Mouse (Mus musculus) stomach, embryonic 14.5 days (tissue): ENCODE results near the gene Sgcd. TPM values are rescaled to one million over a fixed set of nuclear protein-coding genes. Genes with fewer than 3 reads are reported as not detected.
"Not testable (repeated sequence)": the region's sequence is repeated elsewhere in the genome, so short reads cannot be mapped to it uniquely, and the experiment has no call there.

Experiments
- ATAC-seq: fragments of 200-750 bp; cut with Nextera tagmentation; 2 replicates; pipeline ENCODE4 v1.8.0; 2017; ENCODE audit warnings: low read depth, moderate TSS enrichment; ENCODE audit not compliant: insufficient number of reproducible peaks, insufficient read depth, low FRiP score
- H3K27ac ChIP-seq: fragments of 300-500 bp; sonication (generic); 2 replicates; pipeline ENCODE4 v1.5.1; 2014; ENCODE audit warnings: mild to moderate bottlenecking, low read length, moderate library complexity, mixed read lengths
- H3K27me3 ChIP-seq: fragments of 300-500 bp; sonication (generic); 2 replicates; pipeline ENCODE4 v1.6.1; 2014; ENCODE audit warnings: low read length, control low read depth, mixed read lengths; ENCODE audit not compliant: control insufficient read depth, insufficient read depth
- H3K36me3 ChIP-seq: fragments of 300-500 bp; sonication (generic); 2 replicates; pipeline ENCODE4 v1.6.1; 2014; ENCODE audit warnings: mild to moderate bottlenecking, control low read depth, low read length, moderate library complexity, mixed read lengths; ENCODE audit not compliant: control insufficient read depth, insufficient read depth
- H3K4me1 ChIP-seq: fragments of 300-500 bp; sonication (generic); 2 replicates; pipeline ENCODE4 v1.6.1; 2014; ENCODE audit warnings: low read length, control low read depth, mixed read lengths; ENCODE audit not compliant: control insufficient read depth, insufficient read depth
- H3K4me2 ChIP-seq: fragments of 300-500 bp; sonication (generic); replicated peaks from 2 replicates; pipeline ENCODE4 v1.6.1; 2014; ENCODE audit warnings: low read depth, low read length, control low read depth
- H3K4me3 ChIP-seq: fragments of 300-500 bp; sonication (generic); 2 replicates; pipeline ENCODE4 v1.5.1; 2014; ENCODE audit warnings: low read depth, low read length, control low read depth
- H3K9ac ChIP-seq: fragments of 300-500 bp; sonication (generic); replicated peaks from 2 replicates; pipeline ENCODE4 v1.6.1; 2014; ENCODE audit warnings: low read depth, mild to moderate bottlenecking, control low read depth, low read length, moderate library complexity, mixed read lengths
- H3K9me3 ChIP-seq: fragments of 300-500 bp; sonication (generic); 2 replicates; pipeline ENCODE4 v1.6.1; 2016; ENCODE audit warnings: low read depth, low read length, control low read depth; ENCODE audit not compliant: control insufficient read depth
- WGBS: fragments of 180-500 bp; shearing (Covaris S2); extraction: QIAGEN DNeasy Blood & Tissue Kit; methylation state at CpG from one replicate; pipeline ENCODE4 v1.1.7; 2014; 5-methylcytosine and 5-hydroxymethylcytosine counted together
- polyA plus RNA-seq: library from polyadenylated mRNA; unstranded; fragments of >200 nt; fragmentation: Nextera tagmentation; extraction: Ambion mirVana; gene quantifications from 2 replicates; pipeline ENCODE4 v1.2.1, GENCODE M21; 2014

Sgcd gene
- polyA plus RNA-seq, 1 experiment from 2014 or later = 8.9 TPM

GRCm38 (mm10) chr11:47460700-47461099, 528.1 kb downstream of the Sgcd start:
- not testable (repeated sequence) for H3K36me3 ChIP-seq, H3K9ac ChIP-seq, H3K9me3 ChIP-seq, ATAC-seq, H3K4me3 ChIP-seq, H3K27me3 ChIP-seq, H3K4me2 ChIP-seq, H3K27ac ChIP-seq, H3K4me1 ChIP-seq

- no peak overlapping the region for H3K27ac ChIP-seq
- no peak overlapping the region for H3K4me2 ChIP-seq
- no peaks in the 10 kb centered on the region for H3K4me1 ChIP-seq
- no peak for ATAC-seq
- no peaks in the 10 kb centered on the region for H3K27me3 ChIP-seq
- no peak overlapping the region for H3K4me3 ChIP-seq
- no peak overlapping the region for H3K9ac ChIP-seq
- no peaks in the 10 kb centered on the region for H3K36me3 ChIP-seq
- WGBS = 74% methylated on average over 2 of the region's 2 CpGs
- no peaks in the 10 kb centered on the region for H3K9me3 ChIP-seq
These were observed 528.6 kb downstream of the Sgcd start for GRCm38 (mm10) chr11:47460149-47460548.

- H3K4me3 ChIP-seq = no peak overlapping the region
- H3K4me2 ChIP-seq = no peak overlapping the region
- H3K9ac ChIP-seq = no peak overlapping the region
- no peaks in the 10 kb centered on the region for H3K36me3 ChIP-seq
- 68% methylated on average over 3 of the region's 3 CpGs for WGBS
- H3K27ac ChIP-seq = no peak overlapping the region
- no peak for ATAC-seq
- H3K27me3 ChIP-seq = no peaks in the 10 kb centered on the region
- no peaks in the 10 kb centered on the region for H3K4me1 ChIP-seq
- no peaks in the 10 kb centered on the region for H3K9me3 ChIP-seq
These were observed 529.6 kb downstream of the Sgcd start for GRCm38 (mm10) chr11:47459214-47459613.

GRCm38 (mm10) chr11:47447790-47448189, 541.0 kb downstream of the Sgcd start:
- Histone ChIP-seq H3K36me3 (no peaks in the 10 kb centered on the region), H3K9ac (no peak overlapping the region), H3K4me2 (no peak overlapping the region), H3K27ac (no peak overlapping the region), H3K4me1 (no peaks in the 10 kb centered on the region), H3K9me3 (no peaks in the 10 kb centered on the region), H3K4me3 (no peak overlapping the region), H3K27me3 (no peaks in the 10 kb centered on the region)
- no peak for ATAC-seq
- WGBS = 63% methylated on average over 2 of the region's 2 CpGs

GRCm38 (mm10) chr11:47446337-47446736, 542.4 kb downstream of the Sgcd start:
- H3K27me3 ChIP-seq = no peaks in the 10 kb centered on the region
- no peak for ATAC-seq
- no peak overlapping the region for H3K9ac ChIP-seq
- peaks cover 3% of the 10 kb centered on the region; the same call in 1 of the 2 replicates for H3K4me1 ChIP-seq
- no peak overlapping the region for H3K27ac ChIP-seq
- H3K4me2 ChIP-seq = no peak overlapping the region
- H3K9me3 ChIP-seq = no peaks in the 10 kb centered on the region
- WGBS = 88% methylated on average over 3 of the region's 3 CpGs
- no peak overlapping the region for H3K4me3 ChIP-seq
- H3K36me3 ChIP-seq = no peaks in the 10 kb centered on the region

GRCm38 (mm10) chr11:47445683-47446082, 543.1 kb downstream of the Sgcd start:
- H3K4me2 ChIP-seq = no peak overlapping the region
- H3K4me1 ChIP-seq = peaks cover 3% of the 10 kb centered on the region; the same call in 1 of the 2 replicates
- 63% methylated on average over 2 of the region's 2 CpGs for WGBS
- no peak for ATAC-seq
- H3K36me3 ChIP-seq = no peaks in the 10 kb centered on the region
- H3K9me3 ChIP-seq = no peaks in the 10 kb centered on the region
- no peak overlapping the region for H3K9ac ChIP-seq
- no peak overlapping the region for H3K27ac ChIP-seq
- no peak overlapping the region for H3K4me3 ChIP-seq
- no peaks in the 10 kb centered on the region for H3K27me3 ChIP-seq

- no peak overlapping the region for H3K9ac ChIP-seq
- peaks cover 3% of the 10 kb centered on the region; the same call in 1 of the 2 replicates for H3K4me1 ChIP-seq
- WGBS = 38% methylated on average over 2 of the region's 2 CpGs
- no peak overlapping the region for H3K27ac ChIP-seq
- ATAC-seq = no peak
- no peak overlapping the region for H3K4me3 ChIP-seq
- no peaks in the 10 kb centered on the region for H3K9me3 ChIP-seq
- H3K27me3 ChIP-seq = no peaks in the 10 kb centered on the region
- no peaks in the 10 kb centered on the region for H3K36me3 ChIP-seq
- H3K4me2 ChIP-seq = no peak overlapping the region
These were observed 546.5 kb downstream of the Sgcd start for GRCm38 (mm10) chr11:47442266-47442665.

- no peak for ATAC-seq
- Histone ChIP-seq H3K4me2 (no peak overlapping the region), H3K4me1 (no peaks in the 10 kb centered on the region), H3K27me3 (no peaks in the 10 kb centered on the region), H3K9me3 (no peaks in the 10 kb centered on the region), H3K9ac (no peak overlapping the region), H3K4me3 (no peak overlapping the region), H3K27ac (no peak overlapping the region), H3K36me3 (no peaks in the 10 kb centered on the region)
- WGBS = 38% methylated on average over 3 of the region's 3 CpGs
These were observed 589.2 kb downstream of the Sgcd start for GRCm38 (mm10) chr11:47399607-47400006.

GRCm38 (mm10) chr11:47390798-47391197, 598.0 kb downstream of the Sgcd start:
- WGBS = 63% methylated on average over 2 of the region's 2 CpGs
- not testable (repeated sequence) for H3K9me3 ChIP-seq, ATAC-seq, H3K4me1 ChIP-seq, H3K9ac ChIP-seq, H3K36me3 ChIP-seq, H3K4me2 ChIP-seq, H3K4me3 ChIP-seq, H3K27me3 ChIP-seq, H3K27ac ChIP-seq
